In the genomic region with DNA sequence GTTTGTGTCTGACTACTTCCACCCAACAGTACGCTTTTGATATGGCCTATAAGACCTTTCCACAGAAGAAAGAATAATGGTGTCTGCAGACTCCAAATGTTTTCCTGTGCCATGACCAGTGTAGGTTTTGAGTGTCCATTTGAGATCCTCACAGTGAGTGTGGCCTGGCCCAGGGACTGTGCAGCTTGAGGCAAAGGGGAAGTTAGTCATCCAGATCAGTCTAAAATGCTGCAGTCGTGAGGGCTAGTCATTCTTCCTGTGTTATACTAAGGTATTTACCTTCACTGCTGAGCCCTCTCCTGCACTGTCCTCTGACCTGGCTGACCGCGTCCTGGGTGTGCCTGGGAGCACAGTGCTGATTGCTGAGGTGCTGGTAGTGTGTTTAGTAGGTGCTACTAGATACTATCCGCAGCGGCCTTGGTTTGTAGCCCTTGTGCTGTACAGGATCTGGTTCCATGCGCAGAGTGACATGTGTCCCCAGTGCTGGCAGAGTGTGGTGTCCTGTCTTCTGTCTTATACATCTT, we compare ENCODE assay signal across 25 mouse cellular contexts.
A peak's percentile ranks its signal among the peaks of the same experiment; 100 is the strongest.
DNase-seq lines count a peak whose midpoint lies in the region; ATAC-seq and TF ChIP-seq lines count a peak whose summit lies in the region.
"Had no signal": no experiment of that assay in that cellular context is flagged by ENCODE, and none has a peak within 500 bp of the region (broad histone marks: within the 10 kb centered on the region; RNA-seq: fewer than 3 reads in every experiment).

No protein-coding gene starts in this region.

- H3K36me3 ChIP-seq in liver, embryonic 16.5 days (ENCODE audit: control insufficient read depth, insufficient read depth), result no peaks in the 10 kb centered on the region
- peaks cover 16% of the 10 kb centered on the region; the same call in 1 of the 2 replicates for H3K36me3 ChIP-seq in liver, postnatal 0 days (replicated peaks; ENCODE audit: insufficient read depth, low read length)
- H3K36me3 ChIP-seq in stomach, postnatal 0 days (ENCODE audit: control insufficient read depth, insufficient read depth, low read length), result no peaks in the 10 kb centered on the region; the same call in 1 of the 2 replicates
- 0 out of 2 replicates have a peak, but pooled peaks cover 8% of the 10 kb centered on the region for H3K36me3 ChIP-seq in intestine, embryonic 15.5 days

- 64% methylated on average over 7 of the region's 7 CpGs for WGBS in liver, embryonic 16.5 days (ENCODE audit: insufficient replicate concordance)
- WGBS in liver, postnatal 0 days (ENCODE audit: insufficient replicate concordance), result 71% methylated on average over 7 of the region's 7 CpGs
- 79% methylated on average over 7 of the region's 7 CpGs for WGBS in stomach, postnatal 0 days
- 83% methylated on average over 7 of the region's 7 CpGs for WGBS in intestine, embryonic 15.5 days

- 0 out of 2 replicates have a peak, but pooled peaks have one; percentile 21 for ATAC-seq in liver, embryonic 16.5 days (ENCODE audit: low read depth)
- no peak for ATAC-seq in liver, postnatal 0 days
- ATAC-seq in stomach, postnatal 0 days (ENCODE audit: low FRiP score, low TSS enrichment), result peak; percentile 78
- no peak for ATAC-seq in activated CD4-positive, CD25-positive, alpha-beta regulatory T cell, adult 4 months
- no peak for ATAC-seq in intestine, embryonic 15.5 days
- ATAC-seq: forebrain, embryonic 14.5 days; forebrain, embryonic 16.5 days; Patski had no signal

- no peak for TF ChIP-seq POLR2A in bone marrow macrophage, adult 2 months (IDR thresholded peaks at IDR 0.05; ENCODE audit: borderline replicate concordance, low read depth, low read length)

- peaks cover 2% of the 10 kb centered on the region; the same call in 1 of the 2 replicates for H3K4me1 ChIP-seq in liver, embryonic 16.5 days (ENCODE audit: control insufficient read depth, low read depth, low read length)
- H3K4me1 ChIP-seq in liver, postnatal 0 days (ENCODE audit: insufficient read depth), result no peaks in the 10 kb centered on the region
- peaks cover 55% of the 10 kb centered on the region for H3K4me1 ChIP-seq in bone marrow macrophage, adult 2 months (ENCODE audit: control insufficient read depth, insufficient read depth, low read length)
- H3K4me1 ChIP-seq in stomach, postnatal 0 days (replicated peaks; ENCODE audit: control insufficient read depth, insufficient read depth), result no peaks in the 10 kb centered on the region
- H3K4me1 ChIP-seq in intestine, embryonic 15.5 days (replicated peaks), result 0 out of 2 replicates have a peak, but pooled peaks cover 4% of the 10 kb centered on the region
- H3K4me1 ChIP-seq: embryonic facial prominence, embryonic 15.5 days had no signal

- H3K9ac ChIP-seq in liver, embryonic 16.5 days (ENCODE audit: low read depth, low read length), result no peak overlapping the region
- no peak overlapping the region for H3K9ac ChIP-seq in liver, postnatal 0 days (replicated peaks)
- H3K9ac ChIP-seq in stomach, postnatal 0 days (ENCODE audit: low read length), result no peak overlapping the region
- H3K9ac ChIP-seq in intestine, embryonic 15.5 days, result no peak overlapping the region
- H3K9ac ChIP-seq: embryonic facial prominence, embryonic 13.5 days; embryonic facial prominence, embryonic 15.5 days; forebrain, embryonic 12.5 days had no signal

- TF ChIP-seq EP300 in liver, postnatal 0 days (IDR thresholded peaks at IDR 0.05; ENCODE audit: low read depth), result no peak
- TF ChIP-seq EP300 in stomach, postnatal 0 days (optimal IDR thresholded peaks at IDR 0.05), result no peak

- intact Hi-C loops in left cerebral cortex, postnatal 10 days (cut with DNase I), result no loop called here

- H3K27me3 ChIP-seq in liver, embryonic 16.5 days (ENCODE audit: control insufficient read depth, insufficient read depth, low read depth, low read length), result no peaks in the 10 kb centered on the region
- no peaks in the 10 kb centered on the region for H3K27me3 ChIP-seq in liver, postnatal 0 days (ENCODE audit: insufficient read depth, low read length)
- H3K27me3 ChIP-seq in stomach, postnatal 0 days (ENCODE audit: control insufficient read depth, insufficient read depth, low read length), result no peaks in the 10 kb centered on the region
- no peaks in the 10 kb centered on the region for H3K27me3 ChIP-seq in intestine, embryonic 15.5 days (replicated peaks)
- H3K27me3 ChIP-seq: embryonic facial prominence, embryonic 13.5 days; embryonic facial prominence, embryonic 15.5 days; forebrain, embryonic 12.5 days; Patski had no signal

- H3K27ac ChIP-seq in liver, embryonic 16.5 days (ENCODE audit: low read length), result no peak overlapping the region
- H3K27ac ChIP-seq in liver, postnatal 0 days (ENCODE audit: low read depth), result no peak overlapping the region
- peak overlapping the region; percentile 25 for H3K27ac ChIP-seq in bone marrow macrophage, adult 2 months (ENCODE audit: insufficient read depth, low read depth, low read length)
- no peak overlapping the region for H3K27ac ChIP-seq in stomach, postnatal 0 days (replicated peaks)
- H3K27ac ChIP-seq in intestine, embryonic 15.5 days, result no peak overlapping the region
- H3K27ac ChIP-seq: embryonic facial prominence, embryonic 13.5 days; embryonic facial prominence, embryonic 15.5 days; forebrain, embryonic 10.5 days; forebrain, embryonic 12.5 days had no signal

- no peak overlapping the region for H3K4me3 ChIP-seq in liver, embryonic 16.5 days (ENCODE audit: low read depth, low read length)
- H3K4me3 ChIP-seq in liver, postnatal 0 days (ENCODE audit: low read depth, low read length), result no peak overlapping the region
- H3K4me3 ChIP-seq in bone marrow macrophage, adult 2 months (ENCODE audit: insufficient read depth, low read length), result no peak overlapping the region
- no peak overlapping the region for H3K4me3 ChIP-seq in stomach, postnatal 0 days (ENCODE audit: low read depth, low read length)
- H3K4me3 ChIP-seq in intestine, embryonic 15.5 days (replicated peaks), result no peak overlapping the region
- H3K4me3 ChIP-seq: embryonic facial prominence, embryonic 13.5 days; embryonic facial prominence, embryonic 15.5 days; erythroblast, embryonic 14.5 days; forebrain, embryonic 10.5 days; forebrain, embryonic 12.5 days had no signal

- DNase-seq in liver, postnatal 0 days, result no peak
- DNase-seq in 416B (ENCODE audit: low read depth), result peak; percentile 74
- peak; percentile 55 for DNase-seq in stomach, postnatal 0 days (ENCODE audit: low spot score)
- no peak for DNase-seq in left cerebral cortex, postnatal 10 days (ENCODE audit: extremely low spot score in 1 of 2, low spot score in 2 of 2)
- DNase-seq: adrenal gland, adult 2 months; adrenal gland, postnatal 10 days; adrenal gland, postnatal 25 days; cerebellum, adult 18-20 months; cerebellum, adult 8-10 months; cerebellum, adult 9-11 months; cerebellum, postnatal 14 days; cerebellum, postnatal 36 days; embryo, embryonic 11 days had no signal

- no peak overlapping the region for H3K4me2 ChIP-seq in liver, embryonic 16.5 days (ENCODE audit: low read depth, low read length)
- no peak overlapping the region for H3K4me2 ChIP-seq in liver, postnatal 0 days (ENCODE audit: low read depth, low read length)
- H3K4me2 ChIP-seq in stomach, postnatal 0 days (replicated peaks; ENCODE audit: low read depth), result no peak overlapping the region
- H3K4me2 ChIP-seq in intestine, embryonic 15.5 days (replicated peaks), result no peak overlapping the region
- H3K4me2 ChIP-seq: embryonic facial prominence, embryonic 13.5 days; embryonic facial prominence, embryonic 15.5 days; forebrain, embryonic 12.5 days had no signal

- H3K9me3 ChIP-seq in liver, embryonic 16.5 days (replicated peaks; ENCODE audit: control insufficient read depth, low read length), result no peaks in the 10 kb centered on the region
- H3K9me3 ChIP-seq in liver, postnatal 0 days (ENCODE audit: low read length), result no peaks in the 10 kb centered on the region
- no peaks in the 10 kb centered on the region for H3K9me3 ChIP-seq in stomach, postnatal 0 days (ENCODE audit: control insufficient read depth, low read length)
- H3K9me3 ChIP-seq in intestine, embryonic 15.5 days, result no peaks in the 10 kb centered on the region
- H3K9me3 ChIP-seq: embryonic facial prominence, embryonic 13.5 days; embryonic facial prominence, embryonic 15.5 days; forebrain, embryonic 10.5 days; forebrain, embryonic 12.5 days had no signal

- TF ChIP-seq CTCF in liver, postnatal 0 days (IDR thresholded peaks at IDR 0.05; ENCODE audit: low read depth), result no peak
- no peak for TF ChIP-seq CTCF in bone marrow macrophage, adult 2 months (IDR thresholded peaks at IDR 0.05; ENCODE audit: low read depth, low read length)
- TF ChIP-seq CTCF in stomach, postnatal 0 days (IDR thresholded peaks at IDR 0.05; ENCODE audit: low read depth), result no peak

Comparison
In these comparisons a context has a peak if more than half of its experiments do, and no peak if none do; other contexts are left out.
1. ATAC-seq: peak in liver, embryonic 16.5 days (single experiment) and stomach, postnatal 0 days (single experiment); none in liver, postnatal 0 days (single experiment), activated CD4-positive, CD25-positive, alpha-beta regulatory T cell, adult 4 months (single experiment) and intestine, embryonic 15.5 days (single experiment).
2. DNase-seq: peak in 416B (single experiment) and stomach, postnatal 0 days (single experiment); none in liver, postnatal 0 days (single experiment) and left cerebral cortex, postnatal 10 days (0 of 2).